In genomic region chr6:121129506-121129905, GRCm38 (mm10) we compare ENCODE assay signal across 8 mouse cellular contexts. TPM values are rescaled to one million over a fixed set of nuclear protein-coding genes. Genes with fewer than 3 reads are reported as not detected.
DNase-seq lines count a peak whose midpoint lies in the region; ATAC-seq and TF ChIP-seq lines count a peak whose summit lies in the region.

No protein-coding gene starts in this region.

- peak overlapping the region; percentile 40 for H3K4me3 ChIP-seq in embryonic facial prominence, embryonic 12.5 days
- H3K4me3 ChIP-seq in intestine, postnatal 0 days (ENCODE audit: low read depth, low read length), result peak overlapping the region; percentile 22
- peak overlapping the region; percentile 57 for H3K4me3 ChIP-seq in midbrain, postnatal 0 days (ENCODE audit: low read depth, low read length)

- peak overlapping the region; percentile 52 for H3K9ac ChIP-seq in embryonic facial prominence, embryonic 12.5 days
- H3K9ac ChIP-seq in intestine, postnatal 0 days (ENCODE audit: low read depth, low read length), result peak overlapping the region; percentile 17; the same call in 1 of the 2 replicates
- H3K9ac ChIP-seq in midbrain, postnatal 0 days (replicated peaks; ENCODE audit: low read length, poor library complexity, severe bottlenecking), result peak overlapping the region; percentile 78

- H3K36me3 ChIP-seq in embryonic facial prominence, embryonic 12.5 days, result no peaks in the 10 kb centered on the region
- H3K36me3 ChIP-seq in intestine, postnatal 0 days (ENCODE audit: control insufficient read depth, insufficient read depth), result no peaks in the 10 kb centered on the region
- H3K36me3 ChIP-seq in midbrain, postnatal 0 days (ENCODE audit: insufficient read depth, low read length), result no peaks in the 10 kb centered on the region

- peak overlapping the region; percentile 78 for H3K4me2 ChIP-seq in embryonic facial prominence, embryonic 12.5 days (replicated peaks)
- H3K4me2 ChIP-seq in intestine, postnatal 0 days (replicated peaks; ENCODE audit: low read depth), result peak overlapping the region; percentile 74
- H3K4me2 ChIP-seq in midbrain, postnatal 0 days (ENCODE audit: low read depth, low read length, poor library complexity, severe bottlenecking), result peak overlapping the region; percentile 63

- H3K4me1 ChIP-seq in embryonic facial prominence, embryonic 12.5 days, result peaks cover 10% of the 10 kb centered on the region
- no peaks in the 10 kb centered on the region for H3K4me1 ChIP-seq in intestine, postnatal 0 days (replicated peaks; ENCODE audit: control insufficient read depth, insufficient read depth, low read length)
- H3K4me1 ChIP-seq in midbrain, postnatal 0 days (ENCODE audit: insufficient read depth, low read length), result peaks cover 12% of the 10 kb centered on the region

- H3K27ac ChIP-seq in embryonic facial prominence, embryonic 12.5 days, result no peak overlapping the region
- H3K27ac ChIP-seq in intestine, postnatal 0 days (ENCODE audit: low read depth, low read length), result no peak overlapping the region
- peak overlapping the region; percentile 97 for H3K27ac ChIP-seq in midbrain, postnatal 0 days (ENCODE audit: low read depth, low read length)

- peaks cover 19% of the 10 kb centered on the region for H3K27me3 ChIP-seq in embryonic facial prominence, embryonic 12.5 days
- H3K27me3 ChIP-seq in intestine, postnatal 0 days (replicated peaks; ENCODE audit: control insufficient read depth, insufficient read depth, low read length), result peaks cover 12% of the 10 kb centered on the region
- no peaks in the 10 kb centered on the region for H3K27me3 ChIP-seq in midbrain, postnatal 0 days (ENCODE audit: insufficient read depth, low read length)

- H3K9me3 ChIP-seq in embryonic facial prominence, embryonic 12.5 days, result no peaks in the 10 kb centered on the region
- H3K9me3 ChIP-seq in intestine, postnatal 0 days (ENCODE audit: control insufficient read depth), result no peaks in the 10 kb centered on the region
- no peaks in the 10 kb centered on the region for H3K9me3 ChIP-seq in midbrain, postnatal 0 days (ENCODE audit: low read length)

- 0 out of 2 replicates have a peak, but pooled peaks have one; percentile 48 for ATAC-seq in embryonic facial prominence, embryonic 12.5 days (ENCODE audit: insufficient number of reproducible peaks, insufficient read depth, low FRiP score, low TSS enrichment)
- ATAC-seq in intestine, postnatal 0 days, result peak; percentile 50
- peak; percentile 75 for ATAC-seq in midbrain, postnatal 0 days (ENCODE audit: low FRiP score)

- 7% methylated on average over 21 of the region's 21 CpGs for WGBS in embryonic facial prominence, embryonic 12.5 days
- WGBS in intestine, postnatal 0 days, result 13% methylated on average over 21 of the region's 21 CpGs
- WGBS in midbrain, postnatal 0 days, result 5% methylated on average over 21 of the region's 21 CpGs

- TF ChIP-seq CTCF in intestine, postnatal 0 days (IDR thresholded peaks at IDR 0.05; ENCODE audit: low read depth), result no peak
- TF ChIP-seq CTCF in midbrain, postnatal 0 days (IDR thresholded peaks at IDR 0.05), result no peak

- DNase-seq in embryo, embryonic 10.5 days (ENCODE audit: low spot score), result peak; percentile 54
- no peak for DNase-seq in embryo, embryonic 11 days
- DNase-seq in B cell, adult 2 months, result peak; percentile 12 to 15
- DNase-seq in midbrain, postnatal 0 days (ENCODE audit: low spot score), result peak; percentile 73
- DNase-seq in adrenal gland, postnatal 14 days, result no peak
- DNase-seq in thymus, postnatal 4 days, result no peak

RNA-seq across cellular contexts. Expression of gene Mical3, which starts 1.3 kb away (rescaled TPM):
- polyA plus RNA-seq in embryonic facial prominence, embryonic 12.5 days (2016; fragmentation: Nextera tagmentation; extraction: Ambion mirVana), result 11.9 and 12.6 TPM in 2 replicates
- polyA plus RNA-seq in intestine, postnatal 0 days (2015; fragmentation: Nextera tagmentation; extraction: Ambion mirVana), result 3.6 and 4.5 TPM in 2 replicates
- total RNA-seq in midbrain, postnatal 0 days (2014; rRNA removed), result 76.4 and 83.4 TPM in 2 replicates
- polyA plus RNA-seq in midbrain, postnatal 0 days (2015; fragmentation: Nextera tagmentation; extraction: Ambion mirVana), result 19.0 and 25.0 TPM in 2 replicates
- 56.9 and 59.6 TPM in 2 replicates for total RNA-seq in adrenal gland, postnatal 14 days (2021)

RNA-seq across cellular contexts. Expression of gene Pex26, which starts 54.0 kb away (rescaled TPM):
- 11.4 and 11.8 TPM in 2 replicates for polyA plus RNA-seq in embryonic facial prominence, embryonic 12.5 days (2016; fragmentation: Nextera tagmentation; extraction: Ambion mirVana)
- 6.3 and 7.2 TPM in 2 replicates for polyA plus RNA-seq in intestine, postnatal 0 days (2015; fragmentation: Nextera tagmentation; extraction: Ambion mirVana)
- total RNA-seq in midbrain, postnatal 0 days (2014; rRNA removed), result 31.2 and 32.6 TPM in 2 replicates
- polyA plus RNA-seq in midbrain, postnatal 0 days (2015; fragmentation: Nextera tagmentation; extraction: Ambion mirVana), result 12.7 and 13.6 TPM in 2 replicates
- 11.9 and 12.7 TPM in 2 replicates for total RNA-seq in adrenal gland, postnatal 14 days (2021)

Comparison
In these comparisons a context has a peak if more than half of its experiments do, and no peak if none do; other contexts are left out.
1. DNase-seq: peak in embryo, embryonic 10.5 days (single experiment), B cell, adult 2 months (2 of 2) and midbrain, postnatal 0 days (single experiment); none in embryo, embryonic 11 days (single experiment), adrenal gland, postnatal 14 days (single experiment) and thymus, postnatal 4 days (single experiment).
2. H3K9ac ChIP-seq: peak in every context shown above with its lines; median percentile 78 in midbrain, postnatal 0 days; 52 in embryonic facial prominence, embryonic 12.5 days; 17 in intestine, postnatal 0 days.
3. Peak in every context shown above with its lines, with median percentiles within 50 percentile points of each other: ATAC-seq, H3K4me2 ChIP-seq and H3K4me3 ChIP-seq.